Mouse (Mus musculus): ENCODE measurements around the gene Npat.

The Npat gene

GRCm38 (mm10) chr9:53536558-53537320 is at the start of gene Npat, which contains the start of gene Atm:
Gene Npat, plus strand, starts transcription at chr9:53537047.
Gene Atm, minus strand, starts transcription at chr9:53536740.
- DNase-seq, result peak; percentile 98

GRCm38 (mm10) chr9:53508053-53508452 is 28.8 kb upstream of the Npat start:
- DNase-seq, result no peak

- DNase-seq, result no peak
Measured at GRCm38 (mm10) chr9:53514091-53514490, 22.8 kb upstream of the Npat start.

GRCm38 (mm10) chr9:53517373-53518009 is 19.4 kb upstream of the Npat start:
- no peak for DNase-seq

- DNase-seq, result peak; percentile 42
Measured at GRCm38 (mm10) chr9:53535416-53536320, 1.2 kb upstream of the Npat start.

- peak; percentile 14 for DNase-seq
Measured at GRCm38 (mm10) chr9:53537336-53537965, 604 bp downstream of the Npat start.

GRCm38 (mm10) chr9:53570662-53571061 is 33.8 kb downstream of the Npat start:
- DNase-seq, result no peak

- DNase-seq, result no peak
Measured at GRCm38 (mm10) chr9:53572516-53573307, 35.9 kb downstream of the Npat start.

- DNase-seq, result no peak
Measured at GRCm38 (mm10) chr9:53575721-53576120, 38.9 kb downstream of the Npat start.

- DNase-seq, result peak; percentile 0
Measured at GRCm38 (mm10) chr9:53581870-53582269, 45.0 kb downstream of the Npat start.

GRCm38 (mm10) chr9:53594764-53595163 is 57.9 kb downstream of the Npat start:
- DNase-seq, result peak; percentile 82

- DNase-seq, result no peak
Measured at GRCm38 (mm10) chr9:53596971-53597600, 60.2 kb downstream of the Npat start.

- no peak for DNase-seq
Measured at GRCm38 (mm10) chr9:53598631-53599030, 61.8 kb downstream of the Npat start.

- no peak for DNase-seq
Measured at GRCm38 (mm10) chr9:53601541-53601940, 64.7 kb downstream of the Npat start.

GRCm38 (mm10) chr9:53603384-53603783 is 66.5 kb downstream of the Npat start:
- peak; percentile 2 for DNase-seq

- DNase-seq, result no peak
Measured at GRCm38 (mm10) chr9:53603849-53604248, 67.0 kb downstream of the Npat start.

- DNase-seq, result no peak
Measured at GRCm38 (mm10) chr9:53604954-53605353, 68.1 kb downstream of the Npat start.

GRCm38 (mm10) chr9:53607192-53607591 is 70.3 kb downstream of the Npat start:
- no peak for DNase-seq

- DNase-seq, result peak; percentile 2
Measured at GRCm38 (mm10) chr9:53607816-53608215, 71.0 kb downstream of the Npat start.

GRCm38 (mm10) chr9:53609306-53609967 is 72.6 kb downstream of the Npat start:
- DNase-seq, result peak; percentile 35

All from kidney, adult 18-20 months (tissue).